Mouse (Mus musculus) B cell, adult 62 days (primary cell): Measurements from ENCODE around the gene Ermap. TPM values are rescaled to one million over a fixed set of nuclear protein-coding genes. Genes with fewer than 3 reads are reported as not detected.

Experiments used
- total RNA-seq: library from RNA; stranded (reverse); gene quantifications from 4 replicates; pipeline ENCODE4 v1.2.4, GENCODE M21; 2023

Gene Ermap
- total RNA-seq = 0.60 to 1.4 TPM (median 0.97 TPM) in 4 replicates

GRCm38 (mm10) chr4:119189864-119190263 lies at the start of gene Ermap:
TSS of gene Ermap (minus strand) at chr4:119190011.

DNA sequence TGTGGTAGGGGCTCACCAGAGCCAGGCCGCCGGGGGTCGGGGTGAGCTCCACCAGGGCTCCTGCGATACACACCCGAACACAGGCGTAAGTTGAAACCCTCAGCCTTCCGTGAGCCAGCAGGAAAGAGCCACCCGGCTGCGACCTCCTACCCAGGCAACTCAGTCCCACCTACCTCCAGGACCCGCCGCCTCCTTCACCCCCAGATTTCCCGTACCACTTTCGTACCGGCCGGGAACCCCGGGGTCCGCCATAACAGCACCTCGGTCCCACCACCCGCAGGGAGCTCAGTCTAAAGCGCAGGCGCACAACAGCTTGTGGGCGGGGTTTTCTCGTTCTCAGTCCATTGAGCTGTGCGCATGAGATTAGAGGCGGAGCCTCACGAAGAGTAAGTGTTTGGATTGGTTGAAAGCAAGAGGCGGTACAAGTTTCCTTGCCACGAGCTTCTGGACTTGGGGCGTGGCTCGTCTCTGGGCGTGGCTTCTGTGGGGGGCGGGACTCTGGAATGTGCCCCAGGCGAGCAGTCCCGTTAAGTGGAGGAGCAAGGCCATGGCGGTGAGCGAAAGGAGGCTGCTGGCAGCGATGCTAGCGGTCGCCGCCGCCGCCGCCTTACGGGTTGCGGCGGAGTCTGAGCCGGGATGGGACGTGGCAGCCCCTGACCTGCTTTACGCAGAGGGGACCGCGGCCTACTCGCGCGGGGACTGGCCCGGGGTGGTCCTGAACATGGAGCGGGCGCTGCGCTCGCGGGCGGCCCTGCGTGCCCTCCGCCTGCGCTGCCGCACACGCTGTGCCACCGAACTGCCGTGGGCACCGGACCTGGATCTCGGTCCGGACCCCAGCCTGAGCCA lies 42.8 kb upstream of the Ermap start, which contains the start of the genes AU022252 and P3h1:
Gene AU022252 (minus strand): TSS at position 303 of the 846 bp plus-strand sequence.
Gene P3h1 (plus strand): TSS at position 506 of the 846 bp plus-strand sequence.

DNA sequence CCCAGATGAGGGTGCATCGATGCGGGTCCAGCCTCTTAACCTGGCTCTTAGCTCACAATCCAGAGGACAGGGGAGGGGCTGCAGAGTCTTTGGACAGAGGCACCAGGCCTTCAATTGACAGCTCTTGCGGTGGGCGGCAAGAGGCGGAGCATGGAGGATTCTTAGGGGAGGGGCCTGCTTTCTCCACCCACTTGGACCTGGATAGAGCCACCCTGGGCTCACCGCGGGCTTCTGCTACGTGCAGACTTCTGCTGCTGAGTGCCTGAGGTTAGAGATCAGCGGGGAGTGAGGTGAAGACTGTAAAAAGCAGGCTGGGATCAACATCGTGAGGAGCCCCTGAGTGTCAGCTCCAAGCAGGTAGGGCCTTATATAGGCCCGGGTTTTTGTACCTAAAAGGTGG lies 28.4 kb upstream of the Ermap start, which contains the start of gene Tmem269:
Gene Tmem269 (minus strand): TSS at position 49 of the 400 bp plus-strand sequence.

GRCm38 (mm10) chr4:119194909-119195581 lies 5.2 kb upstream of the Ermap start, which contains the start of gene Svbp:
TSS of gene Svbp (plus strand) at chr4:119195306.

DNA sequence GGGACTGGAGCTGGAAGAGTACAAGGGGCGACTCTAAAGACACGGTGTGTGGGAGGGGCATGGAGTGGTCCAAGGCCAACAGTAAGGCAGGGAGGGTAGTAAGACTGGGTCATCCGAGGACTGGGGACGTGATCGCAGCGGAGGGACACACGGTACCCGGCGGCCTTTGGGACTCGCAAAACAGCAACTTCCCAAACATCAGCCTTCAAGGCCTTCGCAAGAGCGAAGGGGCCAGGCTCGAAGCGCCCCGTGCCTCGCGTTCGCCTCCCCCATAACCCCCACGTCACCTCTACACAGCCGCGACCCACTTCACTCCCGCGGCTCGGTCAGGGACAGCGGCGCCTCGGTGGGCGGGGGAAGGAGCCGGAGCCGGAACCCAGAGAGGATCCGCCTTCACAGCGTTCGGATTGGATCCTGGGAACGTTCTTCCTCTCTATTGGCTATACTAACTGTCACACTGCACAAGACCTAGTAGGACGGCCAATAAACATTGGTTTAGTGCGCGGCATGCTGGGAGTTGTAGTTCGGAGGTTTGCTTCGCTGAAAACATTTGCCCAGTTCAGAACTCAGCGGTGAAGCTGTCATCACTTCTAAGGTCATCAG lies 15.9 kb downstream of the Ermap start, which contains the start of gene Zfp691:
Gene Zfp691 (minus strand): TSS at position 345 of the 603 bp plus-strand sequence.

Other genes with a start within 250 kb of the Ermap start
- not detected in 4 replicates for gene Lao1, start 228.4 kb downstream of the Ermap start, total RNA-seq
- gene Slc2a1, start 81.3 kb downstream of the Ermap start, total RNA-seq = 49.4 to 60.1 TPM (median 57.4 TPM) in 4 replicates
- gene Zfp691, start 15.8 kb downstream of the Ermap start, total RNA-seq = 7.9 to 14.6 TPM (median 11.3 TPM) in 4 replicates
- 22.8 to 30.0 TPM (median 25.6 TPM) in 4 replicates for gene Svbp, start 5.3 kb upstream of the Ermap start, total RNA-seq
- gene Tmem269, start 28.2 kb upstream of the Ermap start, total RNA-seq = 0.55 TPM in 1 of 4 replicates, not detected in the others
- 8.2 to 13.6 TPM (median 9.5 TPM) in 4 replicates for gene AU022252, start 42.7 kb upstream of the Ermap start, total RNA-seq
- 4.1 to 6.2 TPM (median 4.7 TPM) in 4 replicates for gene P3h1, start 42.9 kb upstream of the Ermap start, total RNA-seq
- gene Cldn19, start 65.4 kb upstream of the Ermap start, total RNA-seq = not detected in 4 replicates
- gene Ybx1, start 104.6 kb upstream of the Ermap start, total RNA-seq = 403 to 424 TPM (median 406 TPM) in 4 replicates
- 20.1 to 29.3 TPM (median 26.3 TPM) in 4 replicates for gene Ppih, start 130.5 kb upstream of the Ermap start, total RNA-seq
- gene Ccdc30, start 225.5 kb upstream of the Ermap start, total RNA-seq = 0.69 to 1.1 TPM in 2 of 4 replicates, not detected in the others
- 8.4 to 11.3 TPM (median 10.5 TPM) in 4 replicates for gene Ppcs, start 232.4 kb upstream of the Ermap start, total RNA-seq
- 0.77 to 0.88 TPM in 2 of 4 replicates, not detected in the others for gene Zmynd12, start 232.8 kb upstream of the Ermap start, total RNA-seq